Mouse (Mus musculus) embryonic facial prominence, embryonic 15.5 days (tissue): ENCODE data around the gene Serpinf2. TPM values are rescaled to one million over a fixed set of nuclear protein-coding genes. Genes with fewer than 3 reads are reported as not detected.
A peak's percentile ranks its signal among the peaks of the same experiment; 100 is the strongest.

ENCODE experiments used
- ATAC-seq: fragments of 200-750 bp; cut with Nextera tagmentation; 2 replicates; pipeline ENCODE4 v1.8.0; 2017; ENCODE audit warnings: low read depth, moderate TSS enrichment; ENCODE audit not compliant: insufficient number of reproducible peaks, low FRiP score, low TSS enrichment
- H3K27ac ChIP-seq: fragments of 300-500 bp; sonication (generic); replicated peaks from 2 replicates; pipeline ENCODE4 v1.5.1; 2015; ENCODE audit warnings: mild to moderate bottlenecking, inconsistent platforms
- H3K27me3 ChIP-seq: fragments of 300-500 bp; sonication (generic); 2 replicates; pipeline ENCODE4 v1.6.1; 2015; ENCODE audit warnings: inconsistent platforms
- H3K36me3 ChIP-seq: fragments of 300-500 bp; sonication (generic); 2 replicates; pipeline ENCODE4 v1.6.1; 2015; ENCODE audit warnings: mild to moderate bottlenecking, inconsistent platforms
- H3K4me1 ChIP-seq: fragments of 300-500 bp; sonication (generic); 2 replicates; pipeline ENCODE4 v1.6.1; 2015; ENCODE audit warnings: inconsistent platforms
- H3K4me2 ChIP-seq: fragments of 300-500 bp; sonication (generic); replicated peaks from 2 replicates; pipeline ENCODE4 v1.6.1; 2015; ENCODE audit warnings: mild to moderate bottlenecking, inconsistent platforms
- H3K4me3 ChIP-seq: fragments of 300-500 bp; sonication (generic); replicated peaks from 2 replicates; pipeline ENCODE4 v1.5.1; 2015; ENCODE audit warnings: mild to moderate bottlenecking, inconsistent platforms
- H3K9ac ChIP-seq: fragments of 300-500 bp; sonication (generic); 2 replicates; pipeline ENCODE4 v1.6.1; 2015; ENCODE audit warnings: inconsistent platforms
- H3K9me3 ChIP-seq: fragments of 300-500 bp; sonication (generic); replicated peaks from 2 replicates; pipeline ENCODE4 v1.6.1; 2016; ENCODE audit warnings: inconsistent platforms
- WGBS: fragments of 180-500 bp; shearing (Covaris S2); methylation state at CpG from one replicate; pipeline ENCODE4 v1.1.7; 2015; 5-methylcytosine and 5-hydroxymethylcytosine counted together
- polyA plus RNA-seq: library from polyadenylated mRNA; unstranded; fragments of >200 nt; fragmentation: Nextera tagmentation; extraction: Ambion mirVana; gene quantifications from 2 replicates; pipeline ENCODE4 v1.2.1, GENCODE M21; 2015

Gene Serpinf2
- polyA plus RNA-seq: 0.09 TPM in 1 of 2 replicates, not detected in the other

- Histone ChIP-seq H3K4me1 (no peaks in the 10 kb centered on the region), H3K9me3 (no peaks in the 10 kb centered on the region), H3K4me2 (no peak within 1 kb of the TSS), H3K9ac (no peak within 1 kb of the TSS), H3K27ac (no peak within 1 kb of the TSS), H3K27me3 (no peaks in the 10 kb centered on the region), H3K36me3 (peaks cover 32% of the 10 kb centered on the region; the same call in 1 of the 2 replicates), H3K4me3 (no peak within 1 kb of the TSS)
- no peak for ATAC-seq
- WGBS: 88% methylated on average over 6 of the region's 6 CpGs
Measured at GRCm38 (mm10) chr11:75439363-75439762, at the start of gene Serpinf2. Serpinf2 (minus strand) TSS chr11:75439591.

GRCm38 (mm10) chr11:75487496-75487895, 48.1 kb upstream of the Serpinf2 start:
- peaks cover 32% of the 10 kb centered on the region for H3K36me3 ChIP-seq
- 0 out of 2 replicates have a peak, but pooled peaks cover 2% of the 10 kb centered on the region for H3K27me3 ChIP-seq
- peak overlapping the region; percentile 87 for H3K4me2 ChIP-seq
- ATAC-seq: no peak
- peaks cover 12% of the 10 kb centered on the region for H3K4me1 ChIP-seq
- peak overlapping the region; percentile 77 for H3K27ac ChIP-seq
- peak overlapping the region; percentile 99 for H3K4me3 ChIP-seq
- peak overlapping the region; percentile 88 for H3K9ac ChIP-seq
- H3K9me3 ChIP-seq: no peaks in the 10 kb centered on the region
- 17% methylated on average over 6 of the region's 6 CpGs for WGBS

GRCm38 (mm10) chr11:75486601-75487285, 47.4 kb upstream of the Serpinf2 start, which contains the start of gene Prpf8:
Prpf8 (plus strand) TSS chr11:75486816.
- H3K4me2 ChIP-seq: peak within 1 kb of the TSS; percentile 87
- 0 out of 2 replicates have a peak, but pooled peaks cover 2% of the 10 kb centered on the region for H3K27me3 ChIP-seq
- H3K27ac ChIP-seq: peak within 1 kb of the TSS; percentile 77
- peak within 1 kb of the TSS; percentile 99 for H3K4me3 ChIP-seq
- H3K36me3 ChIP-seq: peaks cover 25% of the 10 kb centered on the region
- peak within 1 kb of the TSS; percentile 88 for H3K9ac ChIP-seq
- H3K4me1 ChIP-seq: peaks cover 12% of the 10 kb centered on the region
- under 1% methylated on average over 52 of the region's 52 CpGs for WGBS
- no peaks in the 10 kb centered on the region for H3K9me3 ChIP-seq
- ATAC-seq: peak; percentile 99

GRCm38 (mm10) chr11:75486192-75486591, 46.8 kb upstream of the Serpinf2 start:
- WGBS: 19% methylated on average over 3 of the region's 3 CpGs
- H3K36me3 ChIP-seq: peaks cover 19% of the 10 kb centered on the region
- no peak for ATAC-seq
- H3K4me3 ChIP-seq: peak overlapping the region; percentile 99
- H3K4me2 ChIP-seq: peak overlapping the region; percentile 87
- H3K27ac ChIP-seq: no peak overlapping the region
- no peaks in the 10 kb centered on the region for H3K9me3 ChIP-seq
- H3K27me3 ChIP-seq: 0 out of 2 replicates have a peak, but pooled peaks cover 2% of the 10 kb centered on the region
- peaks cover 12% of the 10 kb centered on the region for H3K4me1 ChIP-seq
- no peak overlapping the region for H3K9ac ChIP-seq

- Histone ChIP-seq H3K4me1 (peaks cover 6% of the 10 kb centered on the region; the same call in 1 of the 2 replicates), H3K9me3 (no peaks in the 10 kb centered on the region), H3K4me2 (no peak overlapping the region), H3K36me3 (no peaks in the 10 kb centered on the region), H3K27ac (no peak overlapping the region), H3K4me3 (no peak overlapping the region), H3K27me3 (no peaks in the 10 kb centered on the region), H3K9ac (no peak overlapping the region)
- ATAC-seq: no peak
- WGBS: 59% methylated on average over 7 of the region's 7 CpGs
Measured at GRCm38 (mm10) chr11:75473376-75473775, 34.0 kb upstream of the Serpinf2 start.

- H3K9ac ChIP-seq: no peak overlapping the region
- no peak overlapping the region for H3K4me3 ChIP-seq
- no peaks in the 10 kb centered on the region for H3K27me3 ChIP-seq
- WGBS: 78% methylated on average over 11 of the region's 11 CpGs
- no peak overlapping the region for H3K4me2 ChIP-seq
- ATAC-seq: no peak
- no peaks in the 10 kb centered on the region for H3K9me3 ChIP-seq
- no peaks in the 10 kb centered on the region for H3K36me3 ChIP-seq
- peaks cover 13% of the 10 kb centered on the region for H3K4me1 ChIP-seq
- H3K27ac ChIP-seq: no peak overlapping the region
Measured at GRCm38 (mm10) chr11:75472469-75473081, 33.2 kb upstream of the Serpinf2 start.

- Histone ChIP-seq H3K4me3 (no peak overlapping the region), H3K27ac (no peak overlapping the region), H3K4me2 (no peak overlapping the region), H3K4me1 (peaks cover 15% of the 10 kb centered on the region), H3K9ac (no peak overlapping the region), H3K36me3 (peaks cover 6% of the 10 kb centered on the region; the same call in 1 of the 2 replicates), H3K27me3 (no peaks in the 10 kb centered on the region), H3K9me3 (no peaks in the 10 kb centered on the region)
- ATAC-seq: no peak
- 85% methylated on average over 3 of the region's 3 CpGs for WGBS
Measured at GRCm38 (mm10) chr11:75470675-75471074, 31.3 kb upstream of the Serpinf2 start.

GRCm38 (mm10) chr11:75469261-75469660, 29.9 kb upstream of the Serpinf2 start:
- no peak overlapping the region for H3K9ac ChIP-seq
- H3K9me3 ChIP-seq: no peaks in the 10 kb centered on the region
- no peak overlapping the region for H3K4me2 ChIP-seq
- no peak overlapping the region for H3K27ac ChIP-seq
- no peaks in the 10 kb centered on the region for H3K27me3 ChIP-seq
- WGBS: 92% methylated on average over 4 of the region's 4 CpGs
- peaks cover 15% of the 10 kb centered on the region for H3K4me1 ChIP-seq
- H3K4me3 ChIP-seq: no peak overlapping the region
- ATAC-seq: no peak
- H3K36me3 ChIP-seq: peaks cover 20% of the 10 kb centered on the region

GRCm38 (mm10) chr11:75468410-75468809, 29.0 kb upstream of the Serpinf2 start:
- 62% methylated on average over 7 of the region's 7 CpGs for WGBS
- H3K4me3 ChIP-seq: peak overlapping the region; percentile 54
- peak overlapping the region; percentile 84 for H3K4me2 ChIP-seq
- no peaks in the 10 kb centered on the region for H3K27me3 ChIP-seq
- H3K9ac ChIP-seq: peak overlapping the region; percentile 44
- peak overlapping the region; percentile 72; the same call in 1 of the 2 replicates for H3K27ac ChIP-seq
- H3K36me3 ChIP-seq: peaks cover 20% of the 10 kb centered on the region
- H3K4me1 ChIP-seq: peaks cover 18% of the 10 kb centered on the region
- H3K9me3 ChIP-seq: no peaks in the 10 kb centered on the region
- no peak for ATAC-seq

- Histone ChIP-seq H3K27ac (peak overlapping the region; percentile 72), H3K4me2 (peak overlapping the region; percentile 84), H3K9ac (peak overlapping the region; percentile 44), H3K36me3 (peaks cover 20% of the 10 kb centered on the region), H3K4me1 (peaks cover 26% of the 10 kb centered on the region), H3K9me3 (no peaks in the 10 kb centered on the region), H3K27me3 (no peaks in the 10 kb centered on the region), H3K4me3 (peak overlapping the region; percentile 54)
- peak; percentile 76 for ATAC-seq
- WGBS: 18% methylated on average over 19 of the region's 19 CpGs
Measured at GRCm38 (mm10) chr11:75467512-75468215, 28.3 kb upstream of the Serpinf2 start.
